Mouse (Mus musculus): ENCODE measurements around the gene Smim5. TPM values are rescaled to one million over a fixed set of nuclear protein-coding genes. Genes with fewer than 3 reads are reported as not detected.

Gene Smim5
- polyA plus RNA-seq, 1 experiment from 2014 or later: 56.3 TPM

GRCm38 (mm10) chr11:115904956-115905790 is 5.4 kb downstream of the Smim5 start:
- H3K9ac ChIP-seq: peak overlapping the region; percentile 30; the same call in 1 of the 2 replicates
- peaks cover 17% of the 10 kb centered on the region for H3K36me3 ChIP-seq
- H3K4me2 ChIP-seq: no peak overlapping the region; the same call in 1 of the 2 replicates
- peaks cover 61% of the 10 kb centered on the region for H3K4me1 ChIP-seq (replicated peaks)
- ATAC-seq (replicated peaks; ENCODE audit: insufficient number of reproducible peaks, insufficient read depth, low FRiP score, low read depth): no peak
- no peaks in the 10 kb centered on the region for H3K27me3 ChIP-seq
- 57% methylated on average over 16 of the region's 16 CpGs for WGBS
- H3K9me3 ChIP-seq (replicated peaks): no peaks in the 10 kb centered on the region
- H3K27ac ChIP-seq: peak overlapping the region; percentile 99
- no peak overlapping the region for H3K4me3 ChIP-seq

GRCm38 (mm10) chr11:115906116-115906515 is 6.3 kb downstream of the Smim5 start:
- Histone ChIP-seq H3K27me3 (no peaks in the 10 kb centered on the region), H3K4me3 (no peak overlapping the region), H3K9ac (no peak overlapping the region), H3K36me3 (peaks cover 17% of the 10 kb centered on the region), H3K27ac (peak overlapping the region; percentile 99; the same call in 1 of the 2 replicates), H3K4me2 (no peak overlapping the region), H3K4me1 (replicated peaks) (peaks cover 52% of the 10 kb centered on the region), H3K9me3 (replicated peaks) (no peaks in the 10 kb centered on the region)
- 74% methylated on average over 3 of the region's 3 CpGs for WGBS
- no peak for ATAC-seq (replicated peaks; ENCODE audit: insufficient number of reproducible peaks, insufficient read depth, low FRiP score, low read depth)

GRCm38 (mm10) chr11:115906521-115906920 is 6.8 kb downstream of the Smim5 start:
- H3K4me2 ChIP-seq: no peak overlapping the region
- no peak overlapping the region for H3K4me3 ChIP-seq
- 87% methylated on average over 5 of the region's 5 CpGs for WGBS
- no peak overlapping the region for H3K9ac ChIP-seq
- H3K27me3 ChIP-seq: no peaks in the 10 kb centered on the region
- H3K27ac ChIP-seq: 0 out of 2 replicates have a peak overlapping the region, but pooled peaks have one; percentile 99
- peaks cover 52% of the 10 kb centered on the region for H3K4me1 ChIP-seq (replicated peaks)
- no peak for ATAC-seq (replicated peaks; ENCODE audit: insufficient number of reproducible peaks, insufficient read depth, low FRiP score, low read depth)
- no peaks in the 10 kb centered on the region for H3K9me3 ChIP-seq (replicated peaks)
- H3K36me3 ChIP-seq: peaks cover 17% of the 10 kb centered on the region

- H3K27ac ChIP-seq: peak overlapping the region; percentile 43; the same call in 1 of the 2 replicates
- H3K4me3 ChIP-seq: no peak overlapping the region
- H3K9ac ChIP-seq: no peak overlapping the region
- H3K36me3 ChIP-seq: peaks cover 14% of the 10 kb centered on the region
- H3K4me2 ChIP-seq: no peak overlapping the region
- H3K4me1 ChIP-seq (replicated peaks): peaks cover 12% of the 10 kb centered on the region
- ATAC-seq (replicated peaks; ENCODE audit: insufficient number of reproducible peaks, insufficient read depth, low FRiP score, low read depth): 0 out of 2 replicates have a peak, but pooled peaks have one; percentile 19
- H3K27me3 ChIP-seq: no peaks in the 10 kb centered on the region
- 68% methylated on average over 5 of the region's 5 CpGs for WGBS
- H3K9me3 ChIP-seq (replicated peaks): no peaks in the 10 kb centered on the region
Measured at GRCm38 (mm10) chr11:115911134-115911561, 11.4 kb downstream of the Smim5 start.

GRCm38 (mm10) chr11:115911632-115912376 is 12.0 kb downstream of the Smim5 start, which contains the start of gene Smim6:
TSS of gene Smim6 (plus strand) at chr11:115912017.
- Histone ChIP-seq H3K9me3 (replicated peaks) (no peaks in the 10 kb centered on the region), H3K9ac (no peak within 1 kb of the TSS), H3K27ac (peak within 1 kb of the TSS; percentile 43; the same call in 1 of the 2 replicates), H3K4me1 (replicated peaks) (peaks cover 10% of the 10 kb centered on the region), H3K4me2 (0 out of 2 replicates have a peak within 1 kb of the TSS, but pooled peaks have one; percentile 9), H3K4me3 (no peak within 1 kb of the TSS), H3K27me3 (no peaks in the 10 kb centered on the region), H3K36me3 (peaks cover 12% of the 10 kb centered on the region)
- WGBS: 76% methylated on average over 11 of the region's 11 CpGs
- peak; percentile 48; the same call in 1 of the 2 replicates for ATAC-seq (replicated peaks; ENCODE audit: insufficient number of reproducible peaks, insufficient read depth, low FRiP score, low read depth)

- no peak for ATAC-seq (replicated peaks; ENCODE audit: insufficient number of reproducible peaks, insufficient read depth, low FRiP score, low read depth)
- no peaks in the 10 kb centered on the region for H3K9me3 ChIP-seq (replicated peaks)
- WGBS: 89% methylated on average over 4 of the region's 4 CpGs
- no peak overlapping the region for H3K9ac ChIP-seq
- no peaks in the 10 kb centered on the region for H3K27me3 ChIP-seq
- H3K27ac ChIP-seq: no peak overlapping the region
- H3K4me2 ChIP-seq: no peak overlapping the region
- no peak overlapping the region for H3K4me3 ChIP-seq
- peaks cover 6% of the 10 kb centered on the region for H3K4me1 ChIP-seq (replicated peaks)
- H3K36me3 ChIP-seq: peaks cover 5% of the 10 kb centered on the region
Measured at GRCm38 (mm10) chr11:115916579-115916978, 16.8 kb downstream of the Smim5 start.

GRCm38 (mm10) chr11:115918637-115919036 is 18.9 kb downstream of the Smim5 start:
- H3K27me3 ChIP-seq: no peaks in the 10 kb centered on the region
- H3K4me2 ChIP-seq: no peak overlapping the region
- no peak overlapping the region for H3K27ac ChIP-seq
- no peaks in the 10 kb centered on the region for H3K4me1 ChIP-seq (replicated peaks)
- no peak overlapping the region for H3K9ac ChIP-seq
- peaks cover 16% of the 10 kb centered on the region for H3K36me3 ChIP-seq
- no peak for ATAC-seq (replicated peaks; ENCODE audit: insufficient number of reproducible peaks, insufficient read depth, low FRiP score, low read depth)
- H3K9me3 ChIP-seq (replicated peaks): no peaks in the 10 kb centered on the region
- H3K4me3 ChIP-seq: no peak overlapping the region
- 82% methylated on average over 5 of the region's 5 CpGs for WGBS

GRCm38 (mm10) chr11:115919073-115919472 is 19.3 kb downstream of the Smim5 start:
- Histone ChIP-seq H3K27me3 (no peaks in the 10 kb centered on the region), H3K36me3 (peaks cover 19% of the 10 kb centered on the region), H3K4me1 (replicated peaks) (no peaks in the 10 kb centered on the region), H3K4me2 (no peak overlapping the region), H3K4me3 (no peak overlapping the region), H3K27ac (no peak overlapping the region), H3K9me3 (replicated peaks) (no peaks in the 10 kb centered on the region), H3K9ac (no peak overlapping the region)
- 84% methylated on average over 5 of the region's 5 CpGs for WGBS
- no peak for ATAC-seq (replicated peaks; ENCODE audit: insufficient number of reproducible peaks, insufficient read depth, low FRiP score, low read depth)

- no peak overlapping the region for H3K4me3 ChIP-seq
- H3K36me3 ChIP-seq: peaks cover 21% of the 10 kb centered on the region
- no peak overlapping the region for H3K27ac ChIP-seq
- WGBS: 42% methylated on average over 6 of the region's 6 CpGs
- no peak overlapping the region for H3K4me2 ChIP-seq
- H3K9ac ChIP-seq: no peak overlapping the region
- no peaks in the 10 kb centered on the region for H3K4me1 ChIP-seq (replicated peaks)
- ATAC-seq (replicated peaks; ENCODE audit: insufficient number of reproducible peaks, insufficient read depth, low FRiP score, low read depth): no peak
- no peaks in the 10 kb centered on the region for H3K27me3 ChIP-seq
- H3K9me3 ChIP-seq (replicated peaks): no peaks in the 10 kb centered on the region
Measured at GRCm38 (mm10) chr11:115920110-115920818, 20.5 kb downstream of the Smim5 start.

GRCm38 (mm10) chr11:115921986-115922385 is 22.2 kb downstream of the Smim5 start:
- WGBS: 91% methylated on average over 1 of the region's 1 CpGs
- Histone ChIP-seq H3K9me3 (replicated peaks) (no peaks in the 10 kb centered on the region), H3K9ac (no peak overlapping the region), H3K27ac (no peak overlapping the region), H3K36me3 (peaks cover 20% of the 10 kb centered on the region), H3K4me3 (no peak overlapping the region), H3K4me1 (replicated peaks) (no peaks in the 10 kb centered on the region), H3K27me3 (no peaks in the 10 kb centered on the region), H3K4me2 (no peak overlapping the region)
- ATAC-seq (replicated peaks; ENCODE audit: insufficient number of reproducible peaks, insufficient read depth, low FRiP score, low read depth): no peak

- H3K9ac ChIP-seq: no peak overlapping the region
- H3K36me3 ChIP-seq: peaks cover 6% of the 10 kb centered on the region; the same call in 1 of the 2 replicates
- peaks cover 10% of the 10 kb centered on the region for H3K4me1 ChIP-seq (replicated peaks)
- H3K27me3 ChIP-seq: no peaks in the 10 kb centered on the region
- H3K9me3 ChIP-seq (replicated peaks): no peaks in the 10 kb centered on the region
- no peak overlapping the region for H3K27ac ChIP-seq
- WGBS: 87% methylated on average over 8 of the region's 8 CpGs
- no peak overlapping the region for H3K4me2 ChIP-seq
- ATAC-seq (replicated peaks; ENCODE audit: insufficient number of reproducible peaks, insufficient read depth, low FRiP score, low read depth): no peak
- no peak overlapping the region for H3K4me3 ChIP-seq
Measured at GRCm38 (mm10) chr11:115929031-115929430, 29.3 kb downstream of the Smim5 start.

Data from heart, embryonic 15.5 days (tissue).